Mouse (Mus musculus) heart, embryonic 11.5 days (tissue): ENCODE results near the gene Nlgn3. TPM values are rescaled to one million over a fixed set of nuclear protein-coding genes. Genes with fewer than 3 reads are reported as not detected.
A peak's percentile ranks its signal among the peaks of the same experiment; 100 is the strongest.

Experiments
- ATAC-seq: fragments of 200-750 bp; cut with Nextera tagmentation; replicated peaks from 2 replicates; pipeline ENCODE4 v1.8.0; 2017; ENCODE audit warnings: moderate library complexity; ENCODE audit not compliant: insufficient number of reproducible peaks, low FRiP score, low TSS enrichment
- H3K27ac ChIP-seq: fragments of 300-500 bp; sonication (generic); 2 replicates; pipeline ENCODE4 v1.5.1; 2014; ENCODE audit warnings: mild to moderate bottlenecking, low read depth, low read length
- H3K27me3 ChIP-seq: fragments of 300-500 bp; sonication (generic); 2 replicates; pipeline ENCODE4 v1.6.1; 2014; ENCODE audit warnings: mild to moderate bottlenecking, low read length, mixed read lengths; ENCODE audit not compliant: control insufficient read depth, insufficient read depth
- H3K36me3 ChIP-seq: fragments of 300-500 bp; sonication (generic); 2 replicates; pipeline ENCODE4 v1.6.1; 2014; ENCODE audit warnings: mild to moderate bottlenecking, low read length, moderate library complexity, mixed read lengths; ENCODE audit not compliant: control insufficient read depth, insufficient read depth
- H3K4me1 ChIP-seq: fragments of 300-500 bp; sonication (generic); 2 replicates; pipeline ENCODE4 v1.6.1; 2014; ENCODE audit warnings: low read length; ENCODE audit not compliant: control insufficient read depth, insufficient read depth
- H3K4me2 ChIP-seq: fragments of 300-500 bp; sonication (generic); 2 replicates; pipeline ENCODE4 v1.6.1; 2014; ENCODE audit warnings: mild to moderate bottlenecking, moderate library complexity
- H3K4me3 ChIP-seq: fragments of 300-500 bp; sonication (generic); 2 replicates; pipeline ENCODE4 v1.5.1; 2014; ENCODE audit warnings: low read depth, low read length
- H3K9ac ChIP-seq: fragments of 300-500 bp; sonication (generic); 2 replicates; pipeline ENCODE4 v1.6.1; 2014; ENCODE audit warnings: mild to moderate bottlenecking, low read depth, low read length, moderate library complexity
- H3K9me3 ChIP-seq: fragments of 300-500 bp; sonication (generic); replicated peaks from 2 replicates; pipeline ENCODE4 v1.6.1; 2016; ENCODE audit warnings: low read length; ENCODE audit not compliant: control insufficient read depth
- WGBS: fragments of 180-500 bp; shearing (Covaris S2); extraction: QIAGEN DNeasy Blood & Tissue Kit; methylation state at CpG from one replicate; pipeline ENCODE4 v1.1.7; 2014; ENCODE audit not compliant: insufficient replicate concordance; 5-methylcytosine and 5-hydroxymethylcytosine counted together
- polyA plus RNA-seq: library from polyadenylated mRNA; unstranded; fragments of >200 nt; fragmentation: Nextera tagmentation; extraction: Ambion mirVana; gene quantifications from 2 replicates; pipeline ENCODE4 v1.2.1, GENCODE M21; 2014

Gene Nlgn3
- polyA plus RNA-seq, 1 experiment from 2014 or later = 3.6 TPM

- H3K4me1 ChIP-seq = no peaks in the 10 kb centered on the region
- H3K27ac ChIP-seq = no peak within 1 kb of the TSS
- 51% methylated on average over 5 of the region's 5 CpGs for WGBS
- 0 out of 2 replicates have a peak within 1 kb of the TSS, but pooled peaks have one; percentile 3 for H3K4me2 ChIP-seq
- no peak within 1 kb of the TSS for H3K9ac ChIP-seq
- ATAC-seq = no peak
- no peaks in the 10 kb centered on the region; the same call in 1 of the 2 replicates for H3K27me3 ChIP-seq
- no peaks in the 10 kb centered on the region for H3K9me3 ChIP-seq
- H3K4me3 ChIP-seq = no peak within 1 kb of the TSS
- no peaks in the 10 kb centered on the region for H3K36me3 ChIP-seq
Observed at GRCm38 (mm10) chrX:101268025-101268754, 30.8 kb upstream of the Nlgn3 start, which contains the start of gene Il2rg. TSS of gene Il2rg (minus strand) at chrX:101268255.

- H3K9me3 ChIP-seq = no peaks in the 10 kb centered on the region
- no peaks in the 10 kb centered on the region for H3K4me1 ChIP-seq
- no peak within 1 kb of the TSS for H3K4me3 ChIP-seq
- H3K4me2 ChIP-seq = 0 out of 2 replicates have a peak within 1 kb of the TSS, but pooled peaks have one; percentile 3
- no peak within 1 kb of the TSS for H3K9ac ChIP-seq
- no peak for ATAC-seq
- no peaks in the 10 kb centered on the region for H3K36me3 ChIP-seq
- no peak within 1 kb of the TSS for H3K27ac ChIP-seq
- no peaks in the 10 kb centered on the region; the same call in 1 of the 2 replicates for H3K27me3 ChIP-seq
- WGBS = 52% methylated on average over 3 of the region's 3 CpGs
Observed at GRCm38 (mm10) chrX:101268755-101269124, 30.2 kb upstream of the Nlgn3 start, which contains the start of gene Gm20489. TSS of gene Gm20489 (minus strand) at chrX:101269023.

DNA sequence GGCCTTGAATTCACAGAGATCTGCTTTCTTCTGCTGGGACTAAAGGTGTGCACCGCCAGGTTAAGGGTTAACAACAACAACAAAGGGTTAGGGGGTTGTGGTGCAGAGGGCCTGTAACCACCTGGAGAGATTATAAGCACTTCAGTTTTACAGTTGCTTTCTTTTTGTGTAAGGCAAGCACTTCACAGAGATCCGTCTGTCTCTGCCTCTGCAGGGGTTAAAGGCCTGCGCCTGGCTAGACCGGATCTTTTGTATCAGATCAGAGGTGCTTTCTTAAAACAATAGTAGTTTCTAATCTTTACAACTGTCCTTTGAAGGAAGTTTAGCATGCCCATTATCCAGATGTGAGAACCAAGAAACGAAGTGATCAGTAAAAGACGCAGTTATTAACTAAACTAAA, 25.6 kb upstream of the Nlgn3 start:
- peak overlapping the region; percentile 50 for H3K27ac ChIP-seq
- no peaks in the 10 kb centered on the region for H3K9me3 ChIP-seq
- H3K27me3 ChIP-seq = peaks cover 4% of the 10 kb centered on the region; the same call in 1 of the 2 replicates
- peak overlapping the region; percentile 49 for H3K4me2 ChIP-seq
- H3K36me3 ChIP-seq = no peaks in the 10 kb centered on the region; the same call in 1 of the 2 replicates
- no peaks in the 10 kb centered on the region for H3K4me1 ChIP-seq
- 19% methylated on average over 6 of the region's 6 CpGs for WGBS
- H3K4me3 ChIP-seq = peak overlapping the region; percentile 64
- ATAC-seq = no peak
- H3K9ac ChIP-seq = peak overlapping the region; percentile 84

DNA sequence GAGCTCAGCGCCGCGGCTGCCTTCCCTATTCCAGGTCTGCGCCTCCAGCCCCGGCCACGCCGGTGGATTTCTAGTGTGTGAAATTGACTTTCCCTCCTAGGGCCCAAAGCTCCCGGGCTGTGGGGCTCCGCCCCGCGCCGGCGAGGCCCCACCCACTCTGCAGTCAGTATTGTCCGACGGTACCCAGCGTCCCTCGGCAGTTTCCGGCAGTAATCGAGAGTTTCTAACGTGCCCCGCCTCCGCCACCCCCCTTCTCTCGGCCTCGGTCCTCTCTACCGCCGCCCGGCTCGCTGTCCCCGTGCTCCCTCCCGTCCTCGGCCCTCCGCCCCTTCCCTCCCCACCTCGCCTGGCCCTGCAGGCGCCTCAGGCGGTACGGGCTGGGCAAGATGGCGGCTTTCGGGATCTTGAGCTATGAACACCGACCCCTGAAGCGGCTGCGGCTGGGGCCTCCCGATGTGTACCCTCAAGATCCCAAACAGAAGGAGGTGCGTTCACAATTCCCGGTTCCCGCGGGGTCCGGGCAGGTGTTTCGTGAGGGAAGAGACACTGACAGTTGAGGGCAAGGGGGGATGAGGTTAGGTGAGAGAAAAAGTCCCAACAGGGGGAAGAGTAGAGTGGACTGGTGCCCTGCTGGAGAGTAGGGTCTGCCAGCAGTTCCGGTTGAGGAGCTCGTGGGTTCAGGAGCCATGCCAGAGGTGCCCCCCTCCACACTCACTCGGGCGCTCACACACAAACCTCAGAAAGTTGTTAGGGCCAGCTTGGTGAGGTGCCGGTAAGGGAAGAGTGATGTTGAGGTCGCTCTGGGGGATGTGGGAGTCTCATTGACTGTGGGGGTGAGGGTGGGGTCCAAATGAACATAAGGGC, 24.9 kb upstream of the Nlgn3 start, which contains the start of gene Med12:
Gene Med12 (plus strand): TSS at position 156 of the 864 bp plus-strand sequence.
- Histone ChIP-seq H3K27ac (peak within 1 kb of the TSS; percentile 50), H3K27me3 (peaks cover 4% of the 10 kb centered on the region; the same call in 1 of the 2 replicates), H3K4me2 (peak within 1 kb of the TSS; percentile 62), H3K9ac (peak within 1 kb of the TSS; percentile 84), H3K4me1 (no peaks in the 10 kb centered on the region), H3K4me3 (peak within 1 kb of the TSS; percentile 64), H3K9me3 (no peaks in the 10 kb centered on the region), H3K36me3 (no peaks in the 10 kb centered on the region; the same call in 1 of the 2 replicates)
- WGBS = 9% methylated on average over 54 of the region's 54 CpGs
- ATAC-seq = peak; percentile 95

DNA sequence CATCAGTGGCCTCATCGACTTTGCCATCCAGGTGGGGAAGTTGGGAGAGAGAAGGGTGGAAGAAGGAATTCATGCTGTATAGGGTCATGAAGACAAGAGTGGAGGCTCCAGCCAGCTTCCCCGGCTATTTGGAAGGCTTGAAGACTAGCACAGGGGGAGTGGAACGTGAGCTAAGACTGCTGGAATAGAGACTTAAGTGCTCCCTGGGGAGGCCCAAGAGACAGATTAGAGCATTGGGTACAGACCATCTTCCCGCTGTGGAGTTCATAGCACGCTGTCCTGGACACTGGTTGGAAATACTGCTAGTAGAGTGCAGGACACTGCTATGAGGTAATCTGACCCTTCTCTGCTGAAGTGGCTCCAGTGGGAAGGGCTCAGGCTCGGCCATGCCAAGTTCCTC, 16.2 kb upstream of the Nlgn3 start:
- H3K4me2 ChIP-seq = no peak overlapping the region
- H3K27me3 ChIP-seq = no peaks in the 10 kb centered on the region
- no peak overlapping the region for H3K27ac ChIP-seq
- H3K9ac ChIP-seq = no peak overlapping the region
- no peak overlapping the region for H3K4me3 ChIP-seq
- H3K4me1 ChIP-seq = peaks cover 3% of the 10 kb centered on the region; the same call in 1 of the 2 replicates
- H3K36me3 ChIP-seq = peaks cover 8% of the 10 kb centered on the region
- WGBS = 79% methylated on average over 6 of the region's 6 CpGs
- no peaks in the 10 kb centered on the region for H3K9me3 ChIP-seq
- no peak for ATAC-seq

DNA sequence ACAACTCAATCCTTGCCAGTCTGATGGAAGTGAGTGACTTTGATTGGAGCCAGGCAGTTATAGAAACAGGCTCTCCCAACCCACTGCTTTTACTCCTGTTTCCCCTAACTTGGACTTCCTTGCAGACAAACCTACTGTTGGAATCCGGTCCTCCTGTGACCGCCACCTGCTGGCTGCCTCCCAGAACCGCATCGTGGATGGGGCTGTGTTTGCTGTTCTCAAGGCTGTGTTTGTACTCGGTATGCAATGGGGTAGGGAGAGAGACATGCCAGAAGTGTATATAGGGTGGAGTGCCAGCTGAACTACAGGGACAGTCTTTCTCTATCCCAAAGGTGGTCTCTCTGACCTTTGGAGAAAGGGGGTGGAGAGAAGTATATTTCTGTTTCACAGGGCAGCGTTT, 13.4 kb upstream of the Nlgn3 start:
- ATAC-seq = no peak
- Histone ChIP-seq H3K9ac (no peak overlapping the region), H3K27me3 (no peaks in the 10 kb centered on the region), H3K27ac (no peak overlapping the region), H3K9me3 (no peaks in the 10 kb centered on the region), H3K36me3 (peaks cover 8% of the 10 kb centered on the region), H3K4me2 (no peak overlapping the region), H3K4me1 (peaks cover 3% of the 10 kb centered on the region; the same call in 1 of the 2 replicates), H3K4me3 (no peak overlapping the region)
- 27% methylated on average over 6 of the region's 6 CpGs for WGBS

- Histone ChIP-seq H3K9ac (no peak overlapping the region), H3K4me2 (no peak overlapping the region), H3K27me3 (no peaks in the 10 kb centered on the region), H3K36me3 (peaks cover 7% of the 10 kb centered on the region), H3K27ac (no peak overlapping the region), H3K4me3 (no peak overlapping the region), H3K4me1 (peaks cover 3% of the 10 kb centered on the region; the same call in 1 of the 2 replicates), H3K9me3 (no peaks in the 10 kb centered on the region)
- 76% methylated on average over 14 of the region's 14 CpGs for WGBS
- no peak for ATAC-seq
Observed at GRCm38 (mm10) chrX:101285953-101286670, 12.9 kb upstream of the Nlgn3 start.

DNA sequence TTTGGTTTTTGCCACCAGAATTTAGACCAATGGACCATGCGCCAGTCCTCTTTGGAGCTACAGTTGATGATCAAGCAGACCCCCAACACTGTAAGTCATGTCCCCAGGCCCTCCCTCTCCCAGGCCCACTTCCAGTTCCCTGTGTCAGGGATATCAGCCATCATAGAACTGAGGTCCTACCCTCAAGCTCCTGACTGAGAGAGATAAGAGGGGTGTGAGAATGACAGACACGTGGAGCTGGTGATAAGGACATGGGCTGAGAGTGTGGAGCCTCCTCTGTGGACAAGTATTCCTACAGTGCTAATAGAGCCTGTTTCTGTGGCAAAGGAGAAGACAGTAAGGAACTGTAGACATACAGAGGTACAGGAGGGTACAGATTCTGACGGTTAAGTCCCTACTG, 11.4 kb upstream of the Nlgn3 start:
- 61% methylated on average over 3 of the region's 3 CpGs for WGBS
- Histone ChIP-seq H3K4me3 (no peak overlapping the region), H3K9me3 (no peaks in the 10 kb centered on the region), H3K36me3 (peaks cover 3% of the 10 kb centered on the region), H3K4me1 (peaks cover 3% of the 10 kb centered on the region; the same call in 1 of the 2 replicates), H3K27me3 (no peaks in the 10 kb centered on the region), H3K9ac (no peak overlapping the region), H3K4me2 (no peak overlapping the region), H3K27ac (peak overlapping the region; percentile 73; the same call in 1 of the 2 replicates)
- ATAC-seq = peak; percentile 85
